Mouse (Mus musculus): ENCODE data around the gene Fbxo24.

GRCm38 (mm10) chr5:137673015-137673414 lies 44.2 kb upstream of the Fbxo24 start:
- TF ChIP-seq HCFC1 (IDR thresholded peaks at IDR 0.05; ENCODE audit: borderline replicate concordance, insufficient read depth, low read length): no peak
- TF ChIP-seq ZNF384 (IDR thresholded peaks at IDR 0.05; ENCODE audit: low read depth, low read length): no peak
- TF ChIP-seq CHD2 (IDR thresholded peaks at IDR 0.05; ENCODE audit: low read depth, low read length): no peak
- TF ChIP-seq ZC3H11A (IDR thresholded peaks at IDR 0.05; ENCODE audit: borderline replicate concordance, low read depth, low read length): no peak
- TF ChIP-seq MAFK (IDR thresholded peaks at IDR 0.05; ENCODE audit: insufficient read depth, low read depth, low read length): no peak

Measured in ES-E14 (cell line).